Mouse (Mus musculus) CH12F3 (cell line): ENCODE data around the gene Commd1.

ENCODE experiments used
- in situ Hi-C: fragments of 300-500 bp; cut with MboI; formaldehyde crosslinking; loops from 2 replicates; pipeline ENCODE4 v1.14.3; 2020; ENCODE audit warnings: low sequenced_read_pairs

Commd1 gene

GRCm38 (mm10) chr11:22893075-22893474, 89.1 kb downstream of the Commd1 start:
- in situ Hi-C loops, result no loop called here

- in situ Hi-C loops, result no loop called here
These were observed 89.7 kb downstream of the Commd1 start for GRCm38 (mm10) chr11:22892466-22892865.

- in situ Hi-C loops, result no loop called here
These were observed 90.3 kb downstream of the Commd1 start for GRCm38 (mm10) chr11:22891876-22892275.

- in situ Hi-C loops, result no loop called here
These were observed 90.9 kb downstream of the Commd1 start for GRCm38 (mm10) chr11:22891242-22891641.

- in situ Hi-C loops, result no loop called here
These were observed 93.0 kb downstream of the Commd1 start for GRCm38 (mm10) chr11:22889224-22889623.

- in situ Hi-C loops, result no loop called here
These were observed 95.2 kb downstream of the Commd1 start for GRCm38 (mm10) chr11:22886991-22887390.

GRCm38 (mm10) chr11:22885350-22885749, 96.8 kb downstream of the Commd1 start:
- in situ Hi-C loops, result no loop called here

- in situ Hi-C loops, result no loop called here
These were observed 98.5 kb downstream of the Commd1 start for GRCm38 (mm10) chr11:22883676-22884075.

- in situ Hi-C loops, result no loop called here
These were observed 99.3 kb downstream of the Commd1 start for GRCm38 (mm10) chr11:22882926-22883325.

- in situ Hi-C loops, result no loop called here
These were observed 101.6 kb downstream of the Commd1 start for GRCm38 (mm10) chr11:22880383-22881172.

- in situ Hi-C loops, result no loop called here
These were observed 102.5 kb downstream of the Commd1 start for GRCm38 (mm10) chr11:22879645-22880044.

GRCm38 (mm10) chr11:22876680-22877330, 105.4 kb downstream of the Commd1 start:
- in situ Hi-C loops, result no loop called here

GRCm38 (mm10) chr11:22875279-22875678, 106.9 kb downstream of the Commd1 start:
- in situ Hi-C loops, result no loop called here

- in situ Hi-C loops, result no loop called here
These were observed 107.4 kb downstream of the Commd1 start for GRCm38 (mm10) chr11:22874747-22875146.

GRCm38 (mm10) chr11:22873383-22873782, 108.8 kb downstream of the Commd1 start:
- in situ Hi-C loops, result no loop called here

- in situ Hi-C loops, result no loop called here
These were observed 109.9 kb downstream of the Commd1 start for GRCm38 (mm10) chr11:22872307-22872680.

GRCm38 (mm10) chr11:22871628-22872306, 110.4 kb downstream of the Commd1 start:
- in situ Hi-C loops, result no loop called here

GRCm38 (mm10) chr11:22868582-22868981, 113.6 kb downstream of the Commd1 start:
- in situ Hi-C loops, result no loop called here

- in situ Hi-C loops, result no loop called here
These were observed 114.5 kb downstream of the Commd1 start for GRCm38 (mm10) chr11:22867691-22868090.

- in situ Hi-C loops, result no loop called here
These were observed 116.4 kb downstream of the Commd1 start for GRCm38 (mm10) chr11:22865635-22866246.
